Mouse (Mus musculus) kidney, postnatal 4 days (tissue): ENCODE results near the gene C1qtnf1.

Experiments
- DNase-seq, 2 experiments: peaks; one replicate each; pipeline ENCODE4 v3.0.0; 2021; ENCODE audit warnings: mixed read lengths in 2 of 2

Gene C1qtnf1

GRCm38 (mm10) chr11:118475496-118476083, 47.6 kb downstream of the C1qtnf1 start:
- no peak for DNase-seq

GRCm38 (mm10) chr11:118476396-118477373, 48.7 kb downstream of the C1qtnf1 start, which contains the start of gene Engase:
Gene Engase, plus strand, starts transcription at chr11:118476829.
- DNase-seq: peak; percentile 96 to 98

GRCm38 (mm10) chr11:118479776-118480175, 51.8 kb downstream of the C1qtnf1 start:
- DNase-seq: peak; percentile 49 to 66

- no peak for DNase-seq
Observed at GRCm38 (mm10) chr11:118481231-118481630, 53.2 kb downstream of the C1qtnf1 start.

GRCm38 (mm10) chr11:118481751-118482150, 53.7 kb downstream of the C1qtnf1 start:
- no peak for DNase-seq

- DNase-seq: no peak
Observed at GRCm38 (mm10) chr11:118484169-118484568, 56.2 kb downstream of the C1qtnf1 start.

- DNase-seq: no peak
Observed at GRCm38 (mm10) chr11:118485338-118485737, 57.3 kb downstream of the C1qtnf1 start.

GRCm38 (mm10) chr11:118485780-118486179, 57.8 kb downstream of the C1qtnf1 start:
- DNase-seq: no peak

GRCm38 (mm10) chr11:118486281-118486680, 58.3 kb downstream of the C1qtnf1 start:
- no peak for DNase-seq

GRCm38 (mm10) chr11:118486881-118487772, 59.1 kb downstream of the C1qtnf1 start:
- peak in 1 of 2 experiments; percentile 35 for DNase-seq

- peak; percentile 53 to 62 for DNase-seq
Observed at GRCm38 (mm10) chr11:118488191-118488906, 60.3 kb downstream of the C1qtnf1 start.

- no peak for DNase-seq
Observed at GRCm38 (mm10) chr11:118488907-118489270, 60.9 kb downstream of the C1qtnf1 start.

GRCm38 (mm10) chr11:118490566-118491218, 62.7 kb downstream of the C1qtnf1 start:
- DNase-seq: peak; percentile 91

GRCm38 (mm10) chr11:118491230-118491629, 63.2 kb downstream of the C1qtnf1 start:
- no peak for DNase-seq

GRCm38 (mm10) chr11:118493458-118493857, 65.5 kb downstream of the C1qtnf1 start:
- DNase-seq: no peak

- peak in 1 of 2 experiments; percentile 31 for DNase-seq
Observed at GRCm38 (mm10) chr11:118494001-118494737, 66.2 kb downstream of the C1qtnf1 start.

- DNase-seq: no peak
Observed at GRCm38 (mm10) chr11:118495065-118495464, 67.1 kb downstream of the C1qtnf1 start.

GRCm38 (mm10) chr11:118496066-118496689, 68.2 kb downstream of the C1qtnf1 start:
- DNase-seq: peak in 1 of 2 experiments; percentile 43
